Mouse (Mus musculus) MEL (cell line): Measurements from ENCODE around the gene Cramp1l.

Experiments
- CHD2 ChIP-seq: IDR thresholded peaks from 2 replicates; pipeline ENCODE4 v1.6.1; 2011; ENCODE audit warnings: low read length, improper control_type of control experiment
- EP300 ChIP-seq, 2 experiments: IDR thresholded peaks; 2 replicates each; pipeline ENCODE4 v1.6.1; 2011; ENCODE audit warnings: improper control_type of control experiment in 2 of 2, low read length in 2 of 2, low read depth in 1 of 2, mild to moderate bottlenecking in 1 of 2
- NRF1 ChIP-seq: IDR thresholded peaks from 2 replicates; pipeline ENCODE4 v1.6.1; 2014; ENCODE audit warnings: low read depth, mild to moderate bottlenecking, inconsistent platforms, low read length, improper control_type of control experiment, moderate library complexity; ENCODE audit not compliant: poor library complexity, insufficient read depth, severe bottlenecking
- POLR2A ChIP-seq, 2 experiments: IDR thresholded peaks; 2 replicates each; pipeline ENCODE4 v1.6.1; 2011 to 2012; ENCODE audit warnings: low read length in 2 of 2, mild to moderate bottlenecking in 2 of 2, control low read depth in 1 of 2, improper control_type of control experiment in 1 of 2, low read depth in 1 of 2, moderate library complexity in 1 of 2; ENCODE audit not compliant: control insufficient read depth in 1 of 2, insufficient read depth in 1 of 2, poor library complexity in 1 of 2
- ZKSCAN1 ChIP-seq: IDR thresholded peaks from 2 replicates; pipeline ENCODE4 v1.6.1; 2012; ENCODE audit warnings: low read depth, mild to moderate bottlenecking, inconsistent platforms, low read length, improper control_type of control experiment, moderate library complexity

- TF ChIP-seq ZKSCAN1 (no peak), EP300 (IDR thresholded peaks at IDR 0.05; ENCODE audit: low read depth in 1 of 2, low read length in 2 of 2) (no peak), NRF1 (no peak), CHD2 (no peak), POLR2A (IDR thresholded peaks at IDR 0.05; ENCODE audit: control insufficient read depth in 1 of 2, insufficient read depth in 1 of 2, low read depth in 1 of 2, low read length in 2 of 2, poor library complexity in 1 of 2) (no peak)
Observed at GRCm38 (mm10) chr17:24950671-24951070, 64.9 kb downstream of the Cramp1l start.
